Mouse (Mus musculus): ENCODE measurements around the gene Bak1. TPM values are rescaled to one million over a fixed set of nuclear protein-coding genes. Genes with fewer than 3 reads are reported as not detected.

Bak1 gene
- polyA plus RNA-seq, 1 experiment, result not detected

DNA sequence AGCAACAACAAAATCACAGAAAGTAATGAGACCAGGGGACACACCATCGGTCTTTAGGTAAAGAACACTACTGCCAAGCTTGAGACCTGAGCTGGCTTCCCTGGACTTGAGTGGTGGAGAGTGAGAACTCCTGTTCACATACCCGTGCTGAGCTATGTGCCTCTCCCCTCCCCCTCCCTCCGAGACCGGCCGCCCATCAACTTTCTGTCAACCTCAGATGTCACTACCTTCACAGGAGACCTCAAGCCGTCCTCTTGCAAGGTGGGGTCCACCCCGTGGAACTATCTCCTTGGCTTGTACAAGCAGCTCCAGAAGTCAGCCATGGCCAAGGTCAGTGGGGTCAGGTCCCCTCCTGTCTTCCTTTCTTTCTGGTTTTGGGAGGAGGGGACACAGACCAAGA, 3.5 kb upstream of the Bak1 start:
- Histone ChIP-seq H3K27ac (ENCODE audit: insufficient read depth, low read depth, low read length) (no peak overlapping the region), H3K4me1 (ENCODE audit: control insufficient read depth, insufficient read depth, low read length) (peaks cover 13% of the 10 kb centered on the region), H3K4me3 (ENCODE audit: insufficient read depth, low read depth, low read length) (peak overlapping the region; percentile 12)
- TF ChIP-seq CTCF (IDR thresholded peaks at IDR 0.05; ENCODE audit: insufficient read depth, low read depth, low read length), result no peak
- TF ChIP-seq POLR2A (IDR thresholded peaks at IDR 0.05; ENCODE audit: insufficient read depth, low read depth, low read length), result no peak
- 62% methylated on average over 7 of the region's 7 CpGs for WGBS

DNA sequence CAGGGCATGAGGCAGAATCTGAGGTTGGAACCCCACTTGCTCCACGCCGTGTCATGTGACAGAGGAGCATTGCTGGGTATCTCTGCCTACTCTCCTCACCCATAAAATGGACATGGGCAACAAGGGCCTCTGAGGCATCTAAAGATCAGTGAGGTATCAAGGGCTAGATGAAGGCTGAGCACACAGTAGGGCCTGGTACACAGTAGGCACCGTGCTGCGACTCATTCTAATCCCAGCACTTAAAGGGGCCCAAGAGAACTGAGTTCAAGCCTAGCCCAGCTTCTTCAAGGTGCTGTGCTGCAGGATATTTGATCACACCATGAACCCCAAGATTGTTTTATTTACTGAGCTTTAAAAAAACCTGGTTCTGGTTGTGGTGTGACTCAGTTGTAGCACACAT, 2.1 kb upstream of the Bak1 start:
- H3K4me3 ChIP-seq (ENCODE audit: insufficient read depth, low read depth, low read length), result no peak overlapping the region
- H3K4me1 ChIP-seq (ENCODE audit: control insufficient read depth, insufficient read depth, low read length), result peaks cover 22% of the 10 kb centered on the region
- 94% methylated on average over 4 of the region's 4 CpGs for WGBS
- no peak overlapping the region for H3K27ac ChIP-seq (ENCODE audit: insufficient read depth, low read depth, low read length)
- TF ChIP-seq POLR2A (IDR thresholded peaks at IDR 0.05; ENCODE audit: insufficient read depth, low read depth, low read length) (no peak), CTCF (IDR thresholded peaks at IDR 0.05; ENCODE audit: insufficient read depth, low read depth, low read length) (no peak)

DNA sequence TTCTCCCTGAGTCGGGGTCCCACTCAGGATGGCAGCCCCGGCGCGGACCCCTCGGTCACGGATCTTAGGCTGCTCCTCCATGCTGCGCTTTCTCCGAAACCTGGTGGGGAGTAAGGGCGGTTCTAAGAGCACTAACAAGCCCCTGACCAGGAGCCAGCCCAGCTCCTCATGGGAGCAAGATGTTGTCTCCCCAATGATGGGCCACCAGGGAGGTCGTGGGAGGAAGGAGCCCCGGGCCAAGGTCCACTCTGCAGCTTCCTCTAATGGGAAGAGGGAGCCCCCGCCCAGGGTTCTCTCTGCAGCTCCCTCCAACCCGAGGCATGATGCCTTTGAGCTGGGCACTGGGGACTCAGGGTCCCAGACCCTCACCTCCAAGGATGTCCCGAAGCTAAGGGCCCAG, 622 bp upstream of the Bak1 start:
- Histone ChIP-seq H3K4me3 (ENCODE audit: insufficient read depth, low read depth, low read length) (no peak overlapping the region), H3K4me1 (ENCODE audit: control insufficient read depth, insufficient read depth, low read length) (peaks cover 30% of the 10 kb centered on the region), H3K27ac (ENCODE audit: insufficient read depth, low read depth, low read length) (no peak overlapping the region)
- 90% methylated on average over 14 of the region's 14 CpGs for WGBS
- TF ChIP-seq POLR2A (IDR thresholded peaks at IDR 0.05; ENCODE audit: insufficient read depth, low read depth, low read length), result no peak

DNA sequence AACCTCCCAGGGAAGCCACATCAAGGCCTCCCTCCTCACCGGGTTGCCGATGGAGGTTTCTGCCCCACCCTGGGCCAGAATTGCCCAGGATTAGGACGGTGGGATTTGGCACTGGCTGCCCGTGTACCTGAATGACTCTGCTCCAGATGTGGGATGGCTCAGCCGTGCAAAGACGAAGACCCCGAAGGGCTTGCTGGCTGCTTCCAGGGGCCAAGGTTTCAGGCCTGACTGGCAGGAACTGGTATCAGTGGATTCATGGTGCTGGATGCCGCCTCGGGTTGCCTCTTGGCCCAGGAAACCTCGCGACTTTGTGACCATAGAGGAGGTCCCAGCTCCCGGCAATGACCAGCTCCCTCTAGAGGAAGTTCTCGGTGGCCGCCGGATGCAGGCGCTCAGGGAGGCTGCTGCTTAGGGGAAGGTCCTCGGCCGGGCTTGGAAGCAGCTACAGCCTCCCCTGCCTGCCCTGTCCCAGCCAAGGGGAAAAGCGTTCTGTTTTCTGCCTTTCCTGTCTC, 469 bp downstream of the Bak1 start:
- peaks cover 30% of the 10 kb centered on the region for H3K4me1 ChIP-seq (ENCODE audit: control insufficient read depth, insufficient read depth, low read length)
- peak overlapping the region; percentile 86 for H3K27ac ChIP-seq (ENCODE audit: insufficient read depth, low read depth, low read length)
- H3K4me3 ChIP-seq (ENCODE audit: insufficient read depth, low read depth, low read length), result peak overlapping the region; percentile 74
- WGBS, result under 1% methylated on average over 19 of the region's 19 CpGs
- TF ChIP-seq CTCF (IDR thresholded peaks at IDR 0.05; ENCODE audit: insufficient read depth, low read depth, low read length) (peak; percentile 73), POLR2A (IDR thresholded peaks at IDR 0.05; ENCODE audit: insufficient read depth, low read depth, low read length) (0 out of 2 replicates have a peak, but pooled peaks have one; percentile 28)

DNA sequence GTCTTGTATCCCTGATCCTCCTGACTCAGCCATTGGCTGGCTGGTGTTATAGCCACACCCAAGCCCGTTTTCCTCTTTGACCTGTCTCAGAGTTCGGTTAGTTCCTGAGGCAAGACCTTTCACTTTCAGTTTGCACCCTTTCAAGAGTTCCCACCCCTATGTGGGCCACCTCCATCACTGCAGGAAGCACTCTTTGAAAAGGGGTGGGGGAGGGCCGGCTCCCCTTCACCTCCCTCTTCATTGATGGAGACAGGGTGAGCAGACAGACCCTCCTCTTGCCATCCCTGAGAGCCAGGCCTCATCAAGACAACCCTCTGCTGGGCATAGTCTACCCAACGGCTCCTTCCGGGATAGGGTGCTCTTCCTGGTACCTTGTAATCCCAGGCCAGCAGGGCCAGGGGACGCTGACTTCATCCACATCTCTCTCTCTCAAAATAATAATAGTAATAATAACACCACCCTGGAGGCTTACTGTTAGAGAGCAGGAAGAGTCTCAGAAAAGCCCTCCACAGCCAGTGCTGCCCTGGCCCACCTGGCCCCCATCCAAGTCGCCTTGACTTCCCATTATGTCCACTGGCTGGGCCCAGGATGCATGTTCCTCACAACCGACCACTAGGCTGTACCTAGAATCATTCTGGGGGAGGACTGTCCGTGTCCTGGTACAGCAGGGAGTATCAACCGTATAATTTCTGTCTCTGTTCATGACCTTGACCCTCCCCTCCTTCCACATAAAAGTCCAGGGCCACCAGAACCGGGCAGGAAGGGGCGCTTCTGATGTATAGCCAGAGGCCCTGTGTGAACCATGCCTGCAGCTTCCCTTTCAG, 1.1 kb downstream of the Bak1 start:
- 15% methylated on average over 12 of the region's 12 CpGs for WGBS
- Histone ChIP-seq H3K27ac (ENCODE audit: insufficient read depth, low read depth, low read length) (peak overlapping the region; percentile 86), H3K4me1 (ENCODE audit: control insufficient read depth, insufficient read depth, low read length) (peaks cover 28% of the 10 kb centered on the region), H3K4me3 (ENCODE audit: insufficient read depth, low read depth, low read length) (peak overlapping the region; percentile 74)
- TF ChIP-seq POLR2A (IDR thresholded peaks at IDR 0.05; ENCODE audit: insufficient read depth, low read depth, low read length) (no peak), CTCF (IDR thresholded peaks at IDR 0.05; ENCODE audit: insufficient read depth, low read depth, low read length) (no peak)

DNA sequence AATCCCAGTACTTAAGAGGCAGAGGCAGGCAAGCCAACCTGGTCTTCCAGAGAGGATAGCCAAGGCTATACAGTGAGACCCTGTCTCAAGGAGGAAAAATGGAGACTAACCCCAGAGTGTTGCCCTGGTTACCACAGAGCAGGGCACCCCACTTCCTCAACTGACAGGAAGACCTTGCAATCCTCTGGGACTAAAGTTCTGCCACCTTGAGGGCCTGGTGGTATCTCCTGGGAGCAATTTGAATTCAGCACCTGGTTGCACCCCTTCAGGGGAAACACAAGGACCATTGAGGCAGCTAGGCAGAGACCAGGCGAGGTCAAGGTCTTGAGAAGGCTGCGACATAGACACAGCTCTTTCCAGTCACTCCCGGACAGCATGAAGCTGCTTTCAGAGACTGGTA, 2.9 kb downstream of the Bak1 start:
- Histone ChIP-seq H3K4me1 (ENCODE audit: control insufficient read depth, insufficient read depth, low read length) (peaks cover 24% of the 10 kb centered on the region), H3K27ac (ENCODE audit: insufficient read depth, low read depth, low read length) (no peak overlapping the region), H3K4me3 (ENCODE audit: insufficient read depth, low read depth, low read length) (no peak overlapping the region)
- 86% methylated on average over 3 of the region's 3 CpGs for WGBS
- TF ChIP-seq POLR2A (IDR thresholded peaks at IDR 0.05; ENCODE audit: insufficient read depth, low read depth, low read length) (no peak), CTCF (IDR thresholded peaks at IDR 0.05; ENCODE audit: insufficient read depth, low read depth, low read length) (no peak)

DNA sequence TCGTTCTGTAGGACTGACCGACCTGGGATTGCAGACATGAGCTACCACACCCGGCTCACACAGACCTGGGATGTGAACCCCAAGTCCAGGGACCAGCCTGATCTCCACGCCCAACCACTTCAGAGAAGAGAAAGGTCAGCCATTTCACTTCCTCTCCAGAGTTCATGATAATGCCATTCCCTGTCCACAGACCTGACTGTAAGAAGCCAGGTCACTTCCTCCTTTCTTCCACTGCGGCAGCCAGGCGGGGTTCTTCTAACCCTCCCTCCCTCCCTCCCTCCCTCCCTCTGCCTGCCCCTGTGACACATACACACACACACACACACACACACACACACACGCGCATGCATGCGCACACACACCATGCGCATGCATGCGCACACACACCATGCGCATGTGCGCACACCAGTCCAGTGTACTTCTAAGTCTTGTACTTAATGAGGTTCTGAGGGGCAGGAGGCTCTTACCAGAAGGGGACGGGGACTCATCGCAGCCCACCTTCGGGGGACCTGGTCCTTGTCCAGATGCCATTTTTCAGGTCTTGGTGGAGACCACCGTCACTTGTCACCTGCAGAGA, 3.4 kb downstream of the Bak1 start:
- no peak overlapping the region for H3K27ac ChIP-seq (ENCODE audit: insufficient read depth, low read depth, low read length)
- H3K4me3 ChIP-seq (ENCODE audit: insufficient read depth, low read depth, low read length), result no peak overlapping the region
- peaks cover 24% of the 10 kb centered on the region for H3K4me1 ChIP-seq (ENCODE audit: control insufficient read depth, insufficient read depth, low read length)
- 91% methylated on average over 17 of the region's 17 CpGs for WGBS
- no peak for TF ChIP-seq CTCF (IDR thresholded peaks at IDR 0.05; ENCODE audit: insufficient read depth, low read depth, low read length)
- TF ChIP-seq POLR2A (IDR thresholded peaks at IDR 0.05; ENCODE audit: insufficient read depth, low read depth, low read length), result no peak

DNA sequence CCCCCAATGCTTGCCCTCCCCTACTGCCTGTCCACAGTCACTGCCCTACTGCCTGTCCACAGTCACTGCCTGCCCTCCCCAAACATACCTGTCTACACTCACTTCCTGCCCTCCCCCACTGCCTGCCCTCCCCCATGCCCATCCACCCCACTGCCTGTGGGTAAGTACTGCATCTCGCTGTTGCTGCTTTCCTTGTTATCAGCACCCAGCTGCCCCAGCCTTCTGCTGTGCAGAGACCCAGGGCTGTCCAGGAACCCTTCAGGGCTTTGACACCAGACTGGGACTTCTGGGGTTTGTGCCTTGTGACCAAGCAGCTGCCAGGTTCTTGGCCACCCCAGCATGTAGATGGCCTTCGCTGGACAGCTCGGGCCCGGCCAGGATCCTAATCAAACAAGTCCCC, 5.5 kb downstream of the Bak1 start:
- H3K4me1 ChIP-seq (ENCODE audit: control insufficient read depth, insufficient read depth, low read length), result peaks cover 32% of the 10 kb centered on the region
- 74% methylated on average over 4 of the region's 4 CpGs for WGBS
- no peak for TF ChIP-seq CTCF (IDR thresholded peaks at IDR 0.05; ENCODE audit: insufficient read depth, low read depth, low read length)

DNA sequence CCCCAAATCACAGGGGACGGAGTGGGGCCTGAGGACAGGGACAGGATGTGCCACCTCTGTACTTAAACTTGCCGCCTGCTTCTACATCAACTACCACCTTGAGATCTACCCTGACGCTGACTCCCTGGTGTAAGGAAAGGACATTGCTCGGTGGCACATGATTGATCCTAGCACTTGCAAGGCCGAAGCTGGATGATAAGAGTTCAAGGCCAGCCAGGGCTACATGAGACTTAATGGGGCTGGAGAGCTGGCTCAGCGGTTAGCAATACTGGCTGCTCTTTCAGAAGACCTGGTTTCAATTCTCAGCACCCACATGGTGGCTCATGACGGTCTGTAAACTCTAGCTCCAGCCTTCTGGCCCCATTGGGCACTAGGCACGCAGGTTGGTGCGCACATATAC, 7.1 kb downstream of the Bak1 start:
- Histone ChIP-seq H3K27ac (ENCODE audit: insufficient read depth, low read depth, low read length) (no peak overlapping the region), H3K4me3 (ENCODE audit: insufficient read depth, low read depth, low read length) (no peak overlapping the region), H3K4me1 (ENCODE audit: control insufficient read depth, insufficient read depth, low read length) (peaks cover 30% of the 10 kb centered on the region)
- TF ChIP-seq POLR2A (IDR thresholded peaks at IDR 0.05; ENCODE audit: insufficient read depth, low read depth, low read length), result no peak
- 96% methylated on average over 9 of the region's 9 CpGs for whole genome bisulfite sequencing

More for the DNA sequence above, 5.5 kb downstream of the Bak1 start:
- Histone ChIP-seq H3K27ac (ENCODE audit: insufficient read depth, low read depth, low read length) (no peak overlapping the region), H3K4me3 (ENCODE audit: insufficient read depth, low read depth, low read length) (no peak overlapping the region)
